Comparison of ENCODE assay signal across 10 mouse cellular contexts in the genomic region with DNA sequence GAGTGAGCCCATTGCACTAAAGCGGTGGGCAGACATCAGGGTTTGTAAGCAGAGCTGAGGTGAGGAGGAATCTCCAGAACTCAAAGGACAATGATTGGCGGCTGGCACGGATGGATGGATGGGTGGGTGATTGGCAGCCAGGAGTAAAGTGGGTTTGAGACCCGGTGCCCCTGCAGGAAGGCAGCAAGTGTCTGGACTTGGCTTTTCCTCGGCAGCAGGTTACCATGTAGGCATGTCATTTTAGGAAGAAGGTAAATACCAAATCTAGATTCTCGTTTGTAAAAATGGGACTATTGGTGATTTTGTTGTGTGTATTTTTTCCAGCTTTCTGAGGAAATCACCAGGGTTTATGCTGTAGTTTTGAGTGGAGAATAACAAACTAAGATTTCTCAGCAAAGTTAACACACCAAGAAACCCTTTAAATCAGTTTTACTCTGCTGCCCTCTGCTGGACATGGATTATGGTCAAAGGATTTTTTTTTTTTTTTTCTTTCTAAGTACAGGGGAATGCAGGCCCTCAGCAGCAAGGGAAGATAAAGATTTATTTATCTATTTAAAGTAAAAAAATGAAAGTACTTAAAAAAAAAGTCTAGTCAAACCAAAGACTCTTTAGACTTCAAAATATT.
A peak's percentile ranks its signal among the peaks of the same experiment; 100 is the strongest.
DNase-seq lines count a peak whose midpoint lies in the region; ATAC-seq and TF ChIP-seq lines count a peak whose summit lies in the region.
"Had no signal": no experiment of that assay in that cellular context is flagged by ENCODE, and none has a peak within 500 bp of the region (broad histone marks: within the 10 kb centered on the region; RNA-seq: fewer than 3 reads in every experiment).

No protein-coding gene starts in this region.

- H3K4me3 ChIP-seq in kidney, embryonic 14.5 days (ENCODE audit: low read length) = no peak overlapping the region
- no peak overlapping the region for H3K4me3 ChIP-seq in MEL (ENCODE audit: control insufficient read depth in 1 of 2, insufficient read depth in 1 of 2, low read depth in 2 of 2, low read length in 2 of 2)
- H3K4me3 ChIP-seq: erythroblast, embryonic 14.5 days had no signal

- peaks cover 4% of the 10 kb centered on the region; the same call in 1 of the 2 replicates for H3K9me3 ChIP-seq in kidney, embryonic 14.5 days (ENCODE audit: control insufficient read depth, low read length)
- no peaks in the 10 kb centered on the region for H3K9me3 ChIP-seq in MEL (replicated peaks; ENCODE audit: insufficient read depth, low read length)

- WGBS in kidney, embryonic 14.5 days = 62% methylated on average over 6 of the region's 6 CpGs

- no peaks in the 10 kb centered on the region for H3K79me2 ChIP-seq in MEL (ENCODE audit: control insufficient read depth, insufficient read depth, low read length, poor library complexity)

- no peaks in the 10 kb centered on the region for H3K4me1 ChIP-seq in kidney, embryonic 14.5 days (ENCODE audit: control insufficient read depth, insufficient read depth, low read length)
- H3K4me1 ChIP-seq in MEL (ENCODE audit: control insufficient read depth in 1 of 2, insufficient read depth in 2 of 2, low read length in 2 of 2) = peaks cover 7 to 9% of the 10 kb centered on the region in 2 experiments

- no peak for ATAC-seq in kidney, embryonic 14.5 days (ENCODE audit: low FRiP score, low TSS enrichment)

- peak; percentile 20 to 85 (median 35); a peak in 5 of 6 replicates for TF ChIP-seq CTCF in MEL (IDR thresholded peaks at IDR 0.05 in 2 of 3, conservative IDR thresholded peaks at IDR 0.05 in 1 of 3; ENCODE audit: control insufficient read depth in 1 of 3, insufficient read depth in 1 of 3, low read depth in 2 of 3, low read length in 3 of 3, poor library complexity in 1 of 3, severe bottlenecking in 1 of 3)

- H3K4me2 ChIP-seq in kidney, embryonic 14.5 days (replicated peaks; ENCODE audit: low read depth, low read length) = no peak overlapping the region

- peaks cover 5% of the 10 kb centered on the region; the same call in 1 of the 2 replicates for H3K36me3 ChIP-seq in kidney, embryonic 14.5 days (ENCODE audit: control insufficient read depth, insufficient read depth, low read length)
- peaks cover 0 to 7% of the 10 kb centered on the region in 2 experiments; a peak in 2 of 4 replicates for H3K36me3 ChIP-seq in MEL (ENCODE audit: control insufficient read depth in 1 of 2, insufficient read depth in 2 of 2, low read length in 2 of 2)

- peak; percentile 94 for TF ChIP-seq RAD21 in MEL (IDR thresholded peaks at IDR 0.05; ENCODE audit: low read depth, low read length)

- H3K27ac ChIP-seq in kidney, embryonic 14.5 days (ENCODE audit: low read depth, low read length) = no peak overlapping the region
- no peak overlapping the region for H3K27ac ChIP-seq in MEL (ENCODE audit: control insufficient read depth, low read depth, low read length)
- H3K27ac ChIP-seq: macrophage had no signal

- peak; percentile 22 to 31 for DNase-seq in kidney, adult 8-10 months
- DNase-seq in CD4-positive helper T cell, adult 2 months (ENCODE audit: low read depth, low spot score) = peak; percentile 69
- peak; percentile 79 for DNase-seq in MEL (ENCODE audit: low read depth, low spot score)
- peak; percentile 89 for DNase-seq in embryo, embryonic 10.5 days (ENCODE audit: low spot score)
- peak; percentile 27 for DNase-seq in layer of hippocampus, adult 9-10 months (ENCODE audit: low spot score)
- peak; percentile 90 for DNase-seq in retina, embryonic 14.5 days (ENCODE audit: low spot score)
- no peak for DNase-seq in gastrocnemius, postnatal 25 days

- no peak for TF ChIP-seq POLR2A in MEL (IDR thresholded peaks at IDR 0.05; ENCODE audit: control insufficient read depth in 1 of 2, insufficient read depth in 1 of 2, low read depth in 1 of 2, low read length in 2 of 2, poor library complexity in 1 of 2)

- no peak for TF ChIP-seq EP300 in MEL (IDR thresholded peaks at IDR 0.05; ENCODE audit: low read depth in 1 of 2, low read length in 2 of 2)

- no peaks in the 10 kb centered on the region for H3K27me3 ChIP-seq in kidney, embryonic 14.5 days (ENCODE audit: control insufficient read depth, insufficient read depth, low read length)
- no peaks in the 10 kb centered on the region for H3K27me3 ChIP-seq in MEL (ENCODE audit: control insufficient read depth in 1 of 2, insufficient read depth in 2 of 2, low read length in 2 of 2)

- no peak overlapping the region for H3K9ac ChIP-seq in kidney, embryonic 14.5 days (ENCODE audit: low read depth, low read length)
- H3K9ac ChIP-seq in MEL (ENCODE audit: control insufficient read depth, low read depth, low read length, poor library complexity, severe bottlenecking) = no peak overlapping the region

TF ChIP-seq in MEL, 35 proteins besides CTCF, POLR2A, EP300 and RAD21:
- no peak for TF ChIP-seq TAL1 (IDR thresholded peaks at IDR 0.05; ENCODE audit: low read length)
- TF ChIP-seq MAX (IDR thresholded peaks at IDR 0.05; ENCODE audit: low read length) = no peak
- no peak for TF ChIP-seq POLR2AphosphoS5 (IDR thresholded peaks at IDR 0.05; ENCODE audit: borderline replicate concordance, low read depth, low read length)
- TF ChIP-seq RCOR1 (IDR thresholded peaks at IDR 0.05; ENCODE audit: low read depth, low read length) = no peak
- peak; percentile 100 for TF ChIP-seq ZNF384 (IDR thresholded peaks at IDR 0.05; ENCODE audit: low read depth, low read length)
- TF ChIP-seq ZKSCAN1 (IDR thresholded peaks at IDR 0.05; ENCODE audit: low read depth, low read length) = peak; percentile 30; the same call in 1 of the 2 replicates
- peak; percentile 94 for TF ChIP-seq ZC3H11A (IDR thresholded peaks at IDR 0.05; ENCODE audit: low read depth, low read length)
- peak; percentile 90 for TF ChIP-seq SMC3 (IDR thresholded peaks at IDR 0.05; ENCODE audit: low read depth, low read length)
- no peak for TF ChIP-seq MEF2A (IDR thresholded peaks at IDR 0.05; ENCODE audit: extremely low read depth, insufficient replicate concordance, low read depth, low read length, poor library complexity, severe bottlenecking)
